Mouse (Mus musculus) intestine, embryonic 15.5 days (tissue): ENCODE results near the gene Pnmal1. TPM values are rescaled to one million over a fixed set of nuclear protein-coding genes. Genes with fewer than 3 reads are reported as not detected.
A peak's percentile ranks its signal among the peaks of the same experiment; 100 is the strongest.
"Not testable (repeated sequence)": the region's sequence is repeated elsewhere in the genome, so short reads cannot be mapped to it uniquely, and the experiment has no call there.

Experiments
- ATAC-seq: fragments of 200-750 bp; cut with Nextera tagmentation; 2 replicates; pipeline ENCODE4 v1.8.0; 2017; ENCODE audit warnings: moderate TSS enrichment, moderate library complexity
- H3K27ac ChIP-seq: fragments of 300-500 bp; sonication (generic); 2 replicates; pipeline ENCODE4 v1.5.1; 2015; ENCODE audit warnings: mild to moderate bottlenecking, inconsistent platforms
- H3K27me3 ChIP-seq: fragments of 300-500 bp; sonication (generic); replicated peaks from 2 replicates; pipeline ENCODE4 v1.6.1; 2015; ENCODE audit warnings: inconsistent platforms
- H3K36me3 ChIP-seq: fragments of 300-500 bp; sonication (generic); 2 replicates; pipeline ENCODE4 v1.6.1; 2015; ENCODE audit warnings: inconsistent platforms
- H3K4me1 ChIP-seq: fragments of 300-500 bp; sonication (generic); replicated peaks from 2 replicates; pipeline ENCODE4 v1.6.1; 2015; ENCODE audit warnings: inconsistent platforms
- H3K4me2 ChIP-seq: fragments of 300-500 bp; sonication (generic); replicated peaks from 2 replicates; pipeline ENCODE4 v1.6.1; 2015; ENCODE audit warnings: mild to moderate bottlenecking, inconsistent platforms
- H3K4me3 ChIP-seq: fragments of 300-500 bp; sonication (generic); replicated peaks from 2 replicates; pipeline ENCODE4 v1.5.1; 2015; ENCODE audit warnings: inconsistent platforms
- H3K9ac ChIP-seq: fragments of 300-500 bp; sonication (generic); 2 replicates; pipeline ENCODE4 v1.6.1; 2015; ENCODE audit warnings: inconsistent platforms
- H3K9me3 ChIP-seq: fragments of 300-500 bp; sonication (generic); 2 replicates; pipeline ENCODE4 v1.6.1; 2016; ENCODE audit warnings: inconsistent platforms
- WGBS: fragments of 180-500 bp; shearing (Covaris S2); methylation state at CpG from one replicate; pipeline ENCODE4 v1.1.7; 2015; 5-methylcytosine and 5-hydroxymethylcytosine counted together
- polyA plus RNA-seq: library from polyadenylated mRNA; unstranded; fragments of >200 nt; fragmentation: Nextera tagmentation; extraction: Ambion mirVana; gene quantifications from 2 replicates; pipeline ENCODE4 v1.2.1, GENCODE M21; 2015

The Pnmal1 gene
- polyA plus RNA-seq, 1 experiment from 2014 or later, result 3.1 TPM

GRCm38 (mm10) chr7:16947959-16948361, 11.5 kb upstream of the Pnmal1 start:
- peak; percentile 32; the same call in 1 of the 2 replicates for ATAC-seq

GRCm38 (mm10) chr7:16948923-16949458, 10.5 kb upstream of the Pnmal1 start:
- no peaks in the 10 kb centered on the region for H3K9me3 ChIP-seq
- H3K4me1 ChIP-seq, result peaks cover 49% of the 10 kb centered on the region
- H3K9ac ChIP-seq, result no peak overlapping the region
- no peak overlapping the region for H3K4me3 ChIP-seq
- no peak overlapping the region for H3K4me2 ChIP-seq
- H3K27ac ChIP-seq, result no peak overlapping the region
- ATAC-seq, result no peak
- H3K36me3 ChIP-seq, result no peaks in the 10 kb centered on the region
- WGBS, result 72% methylated on average over 8 of the region's 8 CpGs
- peaks cover 39% of the 10 kb centered on the region for H3K27me3 ChIP-seq

More at GRCm38 (mm10) chr7:16947959-16948361, 11.5 kb upstream of the Pnmal1 start:
- Histone ChIP-seq H3K9ac (no peak overlapping the region), H3K4me3 (no peak overlapping the region), H3K9me3 (no peaks in the 10 kb centered on the region), H3K4me1 (peaks cover 51% of the 10 kb centered on the region), H3K27me3 (peaks cover 39% of the 10 kb centered on the region), H3K36me3 (no peaks in the 10 kb centered on the region), H3K27ac (peak overlapping the region; percentile 18; the same call in 1 of the 2 replicates), H3K4me2 (peak overlapping the region; percentile 92)
- 9% methylated on average over 4 of the region's 4 CpGs for WGBS

- peak overlapping the region; percentile 30 for H3K4me3 ChIP-seq
- peak; percentile 48 for ATAC-seq
- WGBS, result 10% methylated on average over 29 of the region's 29 CpGs
- H3K9me3 ChIP-seq, result no peaks in the 10 kb centered on the region
- peak overlapping the region; percentile 67 for H3K4me2 ChIP-seq
- peak overlapping the region; percentile 27 for H3K9ac ChIP-seq
- peaks cover 43% of the 10 kb centered on the region for H3K4me1 ChIP-seq
- H3K27me3 ChIP-seq, result peaks cover 35% of the 10 kb centered on the region
- H3K27ac ChIP-seq, result no peak overlapping the region
- no peaks in the 10 kb centered on the region for H3K36me3 ChIP-seq
Observed at GRCm38 (mm10) chr7:16949908-16950841, 9.3 kb upstream of the Pnmal1 start.

GRCm38 (mm10) chr7:16950861-16951635, 8.4 kb upstream of the Pnmal1 start:
- no peak overlapping the region; the same call in 1 of the 2 replicates for H3K4me2 ChIP-seq
- no peaks in the 10 kb centered on the region for H3K36me3 ChIP-seq
- no peak overlapping the region for H3K9ac ChIP-seq
- peaks cover 26% of the 10 kb centered on the region for H3K27me3 ChIP-seq
- no peaks in the 10 kb centered on the region for H3K9me3 ChIP-seq
- WGBS, result 22% methylated on average over 18 of the region's 18 CpGs
- H3K4me1 ChIP-seq, result peaks cover 37% of the 10 kb centered on the region
- peak; percentile 77 for ATAC-seq
- H3K27ac ChIP-seq, result no peak overlapping the region
- H3K4me3 ChIP-seq, result no peak overlapping the region

GRCm38 (mm10) chr7:16953776-16954175, 5.7 kb upstream of the Pnmal1 start:
- not testable (repeated sequence) for H3K36me3 ChIP-seq, H3K9ac ChIP-seq, H3K4me3 ChIP-seq, H3K9me3 ChIP-seq, H3K4me2 ChIP-seq, ATAC-seq, H3K27ac ChIP-seq
- H3K27me3 ChIP-seq, result peaks cover 11% of the 10 kb centered on the region
- 65% methylated on average over 2 of the region's 2 CpGs for WGBS
- peaks cover 12% of the 10 kb centered on the region for H3K4me1 ChIP-seq

- ATAC-seq, result no peak
- no peak overlapping the region for H3K4me2 ChIP-seq
- H3K9ac ChIP-seq, result no peak overlapping the region
- H3K27me3 ChIP-seq, result no peaks in the 10 kb centered on the region
- no peak overlapping the region for H3K27ac ChIP-seq
- no peaks in the 10 kb centered on the region for H3K36me3 ChIP-seq
- H3K9me3 ChIP-seq, result no peaks in the 10 kb centered on the region
- no peak overlapping the region for H3K4me3 ChIP-seq
- 66% methylated on average over 4 of the region's 4 CpGs for WGBS
- 0 out of 2 replicates have a peak, but pooled peaks cover 3% of the 10 kb centered on the region for H3K4me1 ChIP-seq
Observed at GRCm38 (mm10) chr7:16955712-16956111, 3.8 kb upstream of the Pnmal1 start.

- H3K4me1 ChIP-seq, result no peaks in the 10 kb centered on the region
- no peak overlapping the region for H3K4me3 ChIP-seq
- no peak for ATAC-seq
- no peaks in the 10 kb centered on the region for H3K36me3 ChIP-seq
- no peaks in the 10 kb centered on the region for H3K27me3 ChIP-seq
- no peak overlapping the region for H3K27ac ChIP-seq
- H3K9ac ChIP-seq, result no peak overlapping the region
- no peaks in the 10 kb centered on the region for H3K9me3 ChIP-seq
- 73% methylated on average over 15 of the region's 15 CpGs for WGBS
- no peak overlapping the region for H3K4me2 ChIP-seq
Observed at GRCm38 (mm10) chr7:16956410-16957265, 2.8 kb upstream of the Pnmal1 start.

GRCm38 (mm10) chr7:16961678-16962077, 2.2 kb downstream of the Pnmal1 start:
- H3K27me3 ChIP-seq, result no peaks in the 10 kb centered on the region
- peak; percentile 51 for ATAC-seq
- H3K4me2 ChIP-seq, result no peak overlapping the region
- no peaks in the 10 kb centered on the region for H3K36me3 ChIP-seq
- H3K4me1 ChIP-seq, result no peaks in the 10 kb centered on the region
- 56% methylated on average over 5 of the region's 5 CpGs for WGBS
- H3K9ac ChIP-seq, result no peak overlapping the region
- no peak overlapping the region for H3K27ac ChIP-seq
- H3K9me3 ChIP-seq, result no peaks in the 10 kb centered on the region
- H3K4me3 ChIP-seq, result no peak overlapping the region

GRCm38 (mm10) chr7:16968414-16968813, 8.9 kb downstream of the Pnmal1 start:
- H3K27me3 ChIP-seq, result no peaks in the 10 kb centered on the region
- no peak overlapping the region for H3K4me2 ChIP-seq
- no peak overlapping the region for H3K4me3 ChIP-seq
- no peaks in the 10 kb centered on the region for H3K9me3 ChIP-seq
- H3K9ac ChIP-seq, result no peak overlapping the region
- H3K4me1 ChIP-seq, result no peaks in the 10 kb centered on the region
- no peak for ATAC-seq
- H3K36me3 ChIP-seq, result no peaks in the 10 kb centered on the region
- WGBS, result 80% methylated on average over 6 of the region's 6 CpGs
- no peak overlapping the region for H3K27ac ChIP-seq

- H3K27me3 ChIP-seq, result no peaks in the 10 kb centered on the region
- no peak overlapping the region for H3K27ac ChIP-seq
- H3K9ac ChIP-seq, result no peak overlapping the region
- no peak for ATAC-seq
- WGBS, result 86% methylated on average over 3 of the region's 3 CpGs
- H3K36me3 ChIP-seq, result no peaks in the 10 kb centered on the region
- H3K9me3 ChIP-seq, result no peaks in the 10 kb centered on the region
- H3K4me1 ChIP-seq, result no peaks in the 10 kb centered on the region
- no peak overlapping the region for H3K4me3 ChIP-seq
- H3K4me2 ChIP-seq, result no peak overlapping the region
Observed at GRCm38 (mm10) chr7:16971160-16971559, 11.7 kb downstream of the Pnmal1 start.

GRCm38 (mm10) chr7:16974018-16974417, 14.5 kb downstream of the Pnmal1 start:
- no peaks in the 10 kb centered on the region for H3K27me3 ChIP-seq
- H3K4me2 ChIP-seq, result no peak overlapping the region
- H3K4me1 ChIP-seq, result no peaks in the 10 kb centered on the region
- H3K9ac ChIP-seq, result no peak overlapping the region
- H3K27ac ChIP-seq, result no peak overlapping the region
- no peak for ATAC-seq
- WGBS, result 65% methylated on average over 6 of the region's 6 CpGs
- H3K4me3 ChIP-seq, result no peak overlapping the region
- no peaks in the 10 kb centered on the region for H3K36me3 ChIP-seq
- H3K9me3 ChIP-seq, result no peaks in the 10 kb centered on the region
